Mouse (Mus musculus) lung, postnatal 0 days (tissue): ENCODE results near the gene Aldh1a2. TPM values are rescaled to one million over a fixed set of nuclear protein-coding genes. Genes with fewer than 3 reads are reported as not detected.

Experiments
- ATAC-seq: fragments of 200-750 bp; cut with Nextera tagmentation; 2 replicates; pipeline ENCODE4 v1.8.0; 2017; ENCODE audit warnings: moderate library complexity
- DNase-seq: peaks from one replicate; pipeline ENCODE4 v3.0.0-alpha.2; 2016; ENCODE audit warnings: low spot score
- H3K27ac ChIP-seq: fragments of 300-500 bp; sonication (generic); 2 replicates; pipeline ENCODE4 v1.5.1; 2014; ENCODE audit warnings: antibody characterized with exemption, mild to moderate bottlenecking, low read length, mixed read lengths
- H3K27me3 ChIP-seq: fragments of 300-500 bp; sonication (generic); replicated peaks from 2 replicates; pipeline ENCODE4 v1.6.1; 2014; ENCODE audit warnings: low read length, mixed read lengths; ENCODE audit not compliant: insufficient read depth
- H3K36me3 ChIP-seq: fragments of 300-500 bp; sonication (generic); 2 replicates; pipeline ENCODE4 v1.6.1; 2014; ENCODE audit warnings: low read length, mixed read lengths; ENCODE audit not compliant: insufficient read depth
- H3K4me1 ChIP-seq: fragments of 300-500 bp; sonication (generic); 2 replicates; pipeline ENCODE4 v1.6.1; 2014; ENCODE audit warnings: antibody characterized with exemption, low read depth, low read length, mixed read lengths; ENCODE audit not compliant: insufficient read depth
- H3K4me2 ChIP-seq: fragments of 300-500 bp; sonication (generic); replicated peaks from 2 replicates; pipeline ENCODE4 v1.6.1; 2014; ENCODE audit warnings: low read depth, mild to moderate bottlenecking, low read length, moderate library complexity, mixed read lengths
- H3K4me3 ChIP-seq: fragments of 300-500 bp; sonication (generic); 2 replicates; pipeline ENCODE4 v1.5.1; 2014; ENCODE audit warnings: low read depth, low read length
- H3K9ac ChIP-seq: fragments of 300-500 bp; sonication (generic); replicated peaks from 2 replicates; pipeline ENCODE4 v1.6.1; 2014; ENCODE audit warnings: low read depth, mild to moderate bottlenecking
- H3K9me3 ChIP-seq: fragments of 300-500 bp; sonication (generic); 2 replicates; pipeline ENCODE4 v1.6.1; 2016; ENCODE audit warnings: low read length, mixed read lengths
- CTCF ChIP-seq: IDR thresholded peaks from 2 replicates; pipeline ENCODE4 v1.5.1; 2016; ENCODE audit warnings: antibody characterized with exemption, mild to moderate bottlenecking
- EP300 ChIP-seq: IDR thresholded peaks from 2 replicates; pipeline ENCODE4 v1.6.1; 2016; ENCODE audit warnings: antibody characterized with exemption, mild to moderate bottlenecking, control low read depth
- WGBS: fragments of 180-500 bp; shearing (Covaris S2); extraction: QIAGEN DNeasy Blood & Tissue Kit; methylation state at CpG from one replicate; pipeline ENCODE4 v1.1.7; 2014; 5-methylcytosine and 5-hydroxymethylcytosine counted together
- polyA plus RNA-seq: library from polyadenylated mRNA; unstranded; fragments of >200 nt; fragmentation: Nextera tagmentation; extraction: Ambion mirVana; gene quantifications from 2 replicates; pipeline ENCODE4 v1.2.1, GENCODE M21; 2015

Gene Aldh1a2
- polyA plus RNA-seq, 1 experiment from 2014 or later = 27.8 TPM

DNA sequence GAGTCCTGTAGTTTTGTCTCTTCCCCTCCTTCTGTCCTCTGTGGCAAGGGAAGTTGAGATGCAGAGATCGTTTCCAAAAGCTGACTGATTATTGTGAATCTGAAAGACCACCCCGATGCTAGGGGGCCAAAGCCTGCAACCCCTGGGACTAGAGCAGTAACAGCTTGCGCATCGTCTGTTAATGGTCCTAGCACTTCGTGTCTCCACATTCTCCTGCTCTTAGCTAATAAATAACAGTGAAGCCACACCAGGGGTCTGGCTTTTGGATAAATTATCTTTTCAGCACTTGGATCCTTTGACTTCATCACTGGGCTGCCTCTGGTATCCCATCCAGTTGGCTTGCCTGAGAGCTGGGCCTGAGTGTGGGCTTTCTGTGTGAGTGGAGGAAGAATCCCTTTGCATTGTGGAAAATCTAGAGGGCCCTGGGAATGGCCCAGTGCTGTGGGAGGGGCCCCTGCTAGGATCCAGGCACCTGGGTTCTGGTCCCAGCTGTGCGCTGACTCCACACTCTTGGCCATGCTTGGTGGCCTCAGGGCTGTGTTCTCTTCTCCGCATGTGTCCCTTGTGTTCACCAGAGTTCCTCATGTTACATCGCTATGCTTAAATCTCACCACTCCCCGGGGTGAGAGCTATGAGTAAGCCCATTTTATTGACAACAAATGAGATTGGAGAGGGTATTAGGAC, 91.7 kb downstream of the Aldh1a2 start:
- Histone ChIP-seq H3K36me3 (no peaks in the 10 kb centered on the region), H3K4me3 (no peak overlapping the region), H3K4me1 (no peaks in the 10 kb centered on the region), H3K9me3 (no peaks in the 10 kb centered on the region), H3K27me3 (no peaks in the 10 kb centered on the region), H3K9ac (no peak overlapping the region), H3K4me2 (no peak overlapping the region), H3K27ac (no peak overlapping the region)
- 81% methylated on average over 9 of the region's 9 CpGs for WGBS
- ATAC-seq = no peak
- DNase-seq = no peak
- no peak for TF ChIP-seq CTCF
- no peak for TF ChIP-seq EP300

DNA sequence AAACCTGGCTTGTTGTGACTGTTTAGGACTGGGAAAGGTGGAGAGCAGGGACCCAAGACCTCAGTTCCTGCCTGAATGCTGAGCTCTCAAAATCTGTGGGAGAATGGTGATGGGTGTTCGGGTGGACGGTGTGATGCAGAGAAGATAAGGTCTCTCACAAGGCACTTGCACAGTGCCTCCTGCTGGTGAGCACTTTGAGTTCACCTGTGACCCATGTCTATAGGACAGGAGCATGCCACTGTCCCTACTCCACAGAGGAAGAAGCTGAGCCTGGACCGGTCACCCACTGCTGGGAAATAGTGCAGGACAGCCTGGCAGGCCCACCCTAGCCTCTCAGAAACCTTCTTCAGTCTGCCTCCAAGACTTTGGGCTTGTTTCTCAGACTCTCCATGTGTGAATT, 100.4 kb downstream of the Aldh1a2 start:
- H3K36me3 ChIP-seq = no peaks in the 10 kb centered on the region
- no peaks in the 10 kb centered on the region for H3K9me3 ChIP-seq
- ATAC-seq (no peak), DNase-seq (no peak)
- no peak overlapping the region for H3K4me3 ChIP-seq
- H3K4me1 ChIP-seq = no peaks in the 10 kb centered on the region; the same call in 1 of the 2 replicates
- no peak overlapping the region for H3K4me2 ChIP-seq
- 85% methylated on average over 3 of the region's 3 CpGs for WGBS
- no peak overlapping the region for H3K9ac ChIP-seq
- H3K27me3 ChIP-seq = no peaks in the 10 kb centered on the region
- no peak overlapping the region for H3K27ac ChIP-seq
- no peak for TF ChIP-seq EP300
- peak; percentile 55 for TF ChIP-seq CTCF

DNA sequence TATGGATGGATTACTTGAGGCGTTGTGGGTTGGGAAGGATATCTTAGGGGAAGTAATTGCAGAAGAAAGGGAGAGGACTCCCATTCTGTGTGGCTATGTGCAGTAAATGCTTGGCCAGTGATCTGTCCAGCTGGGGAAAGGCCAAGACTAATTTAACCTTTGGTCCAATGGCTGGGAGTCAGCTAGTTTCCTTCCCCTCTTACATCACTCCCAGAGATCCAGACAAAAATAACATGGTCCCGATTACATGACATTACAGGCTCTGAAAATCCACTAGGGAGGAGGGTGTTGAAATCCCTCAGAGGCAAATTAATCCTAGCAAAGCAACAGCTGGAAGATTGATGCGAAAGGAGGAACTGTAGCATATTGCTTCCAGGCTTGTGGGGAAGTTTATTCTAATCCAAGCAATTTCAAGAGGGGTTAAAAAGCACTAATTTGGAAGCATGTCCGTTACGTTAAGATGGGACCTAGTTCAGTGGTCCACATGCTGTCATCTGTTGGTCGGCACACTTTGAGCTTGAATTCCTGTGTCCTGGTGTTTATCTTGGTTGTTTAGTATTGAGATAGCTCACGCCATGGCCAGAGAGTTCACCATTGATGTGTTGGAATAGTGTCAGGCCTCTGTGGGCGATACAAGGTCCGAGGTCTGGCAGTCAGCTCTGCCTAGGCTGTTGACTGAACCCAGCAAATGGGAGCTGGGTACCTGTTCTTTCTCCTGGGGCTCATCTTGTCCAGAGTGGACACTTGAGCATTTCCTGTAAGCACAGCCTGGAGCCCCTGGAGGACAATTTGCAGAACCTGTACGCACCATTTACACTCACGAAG, 101.7 kb downstream of the Aldh1a2 start:
- Histone ChIP-seq H3K9ac (no peak overlapping the region), H3K27ac (no peak overlapping the region), H3K4me2 (no peak overlapping the region), H3K4me1 (no peaks in the 10 kb centered on the region; the same call in none of the 2 replicates), H3K27me3 (no peaks in the 10 kb centered on the region), H3K36me3 (no peaks in the 10 kb centered on the region), H3K9me3 (no peaks in the 10 kb centered on the region), H3K4me3 (no peak overlapping the region)
- DNase-seq = peak; percentile 78
- 61% methylated on average over 11 of the region's 11 CpGs for WGBS
- ATAC-seq = peak; percentile 85
- no peak for TF ChIP-seq CTCF
- TF ChIP-seq EP300 = no peak

DNA sequence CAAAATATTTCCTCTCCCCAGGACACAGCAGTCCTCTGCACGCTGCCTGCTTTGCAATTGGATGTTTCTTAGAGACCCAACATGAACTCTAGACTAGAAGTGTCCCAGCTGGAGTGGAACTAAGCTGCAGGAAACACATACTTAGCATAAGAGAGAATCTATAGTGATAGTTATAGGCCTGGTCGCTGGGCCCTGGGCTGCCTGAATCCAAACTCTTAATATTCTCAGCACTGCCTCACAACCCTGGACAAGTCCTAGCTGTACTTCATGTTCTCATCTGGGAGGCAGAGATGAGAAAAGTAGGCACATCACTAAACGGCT, 102.3 kb downstream of the Aldh1a2 start:
- Histone ChIP-seq H3K4me2 (no peak overlapping the region), H3K4me1 (no peaks in the 10 kb centered on the region; the same call in none of the 2 replicates), H3K27me3 (no peaks in the 10 kb centered on the region), H3K9ac (no peak overlapping the region), H3K36me3 (no peaks in the 10 kb centered on the region), H3K9me3 (no peaks in the 10 kb centered on the region), H3K27ac (no peak overlapping the region), H3K4me3 (no peak overlapping the region)
- DNase-seq (peak; percentile 14), ATAC-seq (no peak)
- WGBS = 61% methylated on average over 3 of the region's 3 CpGs
- TF ChIP-seq CTCF (no peak), EP300 (no peak)

DNA sequence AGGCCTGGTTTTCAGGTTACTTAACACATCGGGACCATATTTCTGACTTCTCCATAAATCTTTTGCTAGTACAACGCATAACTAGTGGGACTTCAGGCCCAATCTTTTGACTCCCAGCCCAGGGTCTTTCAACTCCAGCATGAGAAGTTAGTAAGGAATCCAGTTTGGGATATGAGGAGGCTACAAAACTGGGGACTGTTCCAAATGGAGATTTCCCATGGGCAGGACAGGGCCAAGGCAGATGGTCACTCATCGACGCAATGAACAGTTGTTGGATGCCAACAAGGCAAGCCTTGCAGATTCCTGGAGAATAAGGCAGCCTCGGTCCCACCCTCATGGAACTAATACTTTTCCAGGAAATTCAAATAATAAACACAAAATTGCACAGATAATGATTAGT, 104.2 kb downstream of the Aldh1a2 start:
- Histone ChIP-seq H3K4me2 (no peak overlapping the region), H3K36me3 (no peaks in the 10 kb centered on the region), H3K4me1 (no peaks in the 10 kb centered on the region; the same call in none of the 2 replicates), H3K9me3 (no peaks in the 10 kb centered on the region), H3K27ac (no peak overlapping the region), H3K27me3 (no peaks in the 10 kb centered on the region), H3K4me3 (no peak overlapping the region), H3K9ac (no peak overlapping the region)
- DNase-seq = no peak
- ATAC-seq = no peak
- WGBS = 90% methylated on average over 5 of the region's 5 CpGs
- no peak for TF ChIP-seq EP300
- no peak for TF ChIP-seq CTCF

DNA sequence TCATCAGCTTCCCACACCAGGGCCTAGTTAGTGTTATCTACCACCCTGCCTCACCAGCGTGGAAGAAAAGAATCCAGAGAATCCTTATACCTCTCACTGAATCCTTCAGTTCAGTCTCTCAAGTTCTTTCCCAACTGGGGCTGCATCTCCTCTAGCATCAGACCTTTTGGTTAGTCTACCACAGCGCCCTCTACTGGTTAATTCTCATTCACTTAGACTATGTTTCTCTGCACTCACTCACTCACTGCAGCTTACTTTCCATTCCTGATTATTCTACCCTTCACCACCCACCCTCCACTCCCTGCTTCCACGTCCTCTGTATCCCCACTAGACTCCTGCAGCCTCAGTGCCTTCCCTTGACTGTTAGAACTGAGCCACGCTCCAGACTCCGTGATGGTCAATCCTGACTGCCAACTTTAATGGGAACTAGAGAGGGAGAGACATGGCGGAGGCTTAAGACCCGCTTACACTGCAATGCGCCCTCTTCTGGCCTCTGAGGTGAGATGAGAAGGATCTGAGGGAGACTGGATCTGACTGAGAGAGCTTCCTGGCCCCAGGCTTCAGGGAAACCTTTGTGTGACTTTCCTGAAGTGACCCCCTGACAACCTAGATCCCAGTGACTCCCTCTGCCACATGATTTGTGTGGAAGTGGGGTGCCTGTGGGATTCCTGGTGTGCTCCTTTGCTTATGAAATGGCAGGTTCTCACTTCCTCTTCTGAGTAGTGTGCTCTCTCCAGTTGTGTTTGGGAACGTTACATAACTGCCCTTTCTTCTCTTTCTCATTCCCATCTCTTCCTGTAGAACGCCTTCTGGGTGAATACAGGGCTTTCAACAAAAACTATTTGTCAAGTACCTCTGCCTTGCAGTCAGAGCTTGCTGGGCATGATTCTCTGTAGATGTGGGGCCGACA, 104.9 kb downstream of the Aldh1a2 start:
- no peak overlapping the region for H3K4me2 ChIP-seq
- H3K36me3 ChIP-seq = no peaks in the 10 kb centered on the region
- no peak overlapping the region for H3K27ac ChIP-seq
- ATAC-seq (no peak), DNase-seq (peak; percentile 27)
- H3K27me3 ChIP-seq = no peaks in the 10 kb centered on the region
- no peak overlapping the region for H3K9ac ChIP-seq
- TF ChIP-seq EP300 = no peak
- TF ChIP-seq CTCF = peak; percentile 44
- H3K9me3 ChIP-seq = no peaks in the 10 kb centered on the region
- no peaks in the 10 kb centered on the region; the same call in none of the 2 replicates for H3K4me1 ChIP-seq
- 64% methylated on average over 11 of the region's 11 CpGs for WGBS
- no peak overlapping the region for H3K4me3 ChIP-seq
